Mouse (Mus musculus): ENCODE measurements around the gene Hecw2. TPM values are rescaled to one million over a fixed set of nuclear protein-coding genes. Genes with fewer than 3 reads are reported as not detected.

Hecw2 gene
- 7.9 and 9.2 TPM in 2 replicates for polyA plus RNA-seq (2014; fragmentation: Nextera tagmentation; extraction: Ambion mirVana)

GRCm38 (mm10) chr1:54194954-54195305 is at the start of gene Hecw2:
Hecw2 (minus strand) TSS chr1:54195168.
- Histone ChIP-seq H3K36me3 (replicated peaks; ENCODE audit: control insufficient read depth, insufficient read depth) (no peaks in the 10 kb centered on the region), H3K9ac (peak within 1 kb of the TSS; percentile 99), H3K9me3 (ENCODE audit: control insufficient read depth, low read length) (no peaks in the 10 kb centered on the region), H3K4me2 (replicated peaks) (peak within 1 kb of the TSS; percentile 65), H3K27ac (peak within 1 kb of the TSS; percentile 98), H3K4me3 (replicated peaks; ENCODE audit: low read length) (peak within 1 kb of the TSS; percentile 89), H3K4me1 (replicated peaks; ENCODE audit: control insufficient read depth, insufficient read depth, low read length) (peaks cover 16% of the 10 kb centered on the region; the same call in 1 of the 2 replicates), H3K27me3 (ENCODE audit: control insufficient read depth, insufficient read depth, low read length) (no peaks in the 10 kb centered on the region)
- ATAC-seq (ENCODE audit: low FRiP score) (peak; percentile 84), DNase-seq (ENCODE audit: low spot score) (peak; percentile 62)
- under 1% methylated on average over 38 of the region's 38 CpGs for WGBS

GRCm38 (mm10) chr1:54242722-54243121 is 47.8 kb upstream of the Hecw2 start:
- no peaks in the 10 kb centered on the region for H3K4me1 ChIP-seq (replicated peaks; ENCODE audit: control insufficient read depth, insufficient read depth, low read length)
- WGBS: 96% methylated on average over 4 of the region's 4 CpGs
- H3K4me3 ChIP-seq (replicated peaks; ENCODE audit: low read length): no peak overlapping the region
- no peak overlapping the region for H3K27ac ChIP-seq
- ATAC-seq (ENCODE audit: low FRiP score): no peak
- no peaks in the 10 kb centered on the region for H3K36me3 ChIP-seq (replicated peaks; ENCODE audit: control insufficient read depth, insufficient read depth)
- H3K4me2 ChIP-seq (replicated peaks): no peak overlapping the region
- H3K9me3 ChIP-seq (ENCODE audit: control insufficient read depth, low read length): no peaks in the 10 kb centered on the region
- no peak for DNase-seq (ENCODE audit: low spot score)
- no peak overlapping the region for H3K9ac ChIP-seq
- no peaks in the 10 kb centered on the region for H3K27me3 ChIP-seq (ENCODE audit: control insufficient read depth, insufficient read depth, low read length)

GRCm38 (mm10) chr1:54220273-54220672 is 25.3 kb upstream of the Hecw2 start:
- no peak overlapping the region for H3K4me3 ChIP-seq (replicated peaks; ENCODE audit: low read length)
- ATAC-seq (ENCODE audit: low FRiP score) (no peak), DNase-seq (ENCODE audit: low spot score) (no peak)
- no peaks in the 10 kb centered on the region for H3K36me3 ChIP-seq (replicated peaks; ENCODE audit: control insufficient read depth, insufficient read depth)
- 95% methylated on average over 3 of the region's 3 CpGs for WGBS
- no peaks in the 10 kb centered on the region for H3K4me1 ChIP-seq (replicated peaks; ENCODE audit: control insufficient read depth, insufficient read depth, low read length)
- no peaks in the 10 kb centered on the region for H3K27me3 ChIP-seq (ENCODE audit: control insufficient read depth, insufficient read depth, low read length)
- no peak overlapping the region for H3K27ac ChIP-seq
- no peak overlapping the region for H3K4me2 ChIP-seq (replicated peaks)
- H3K9ac ChIP-seq: no peak overlapping the region
- H3K9me3 ChIP-seq (ENCODE audit: control insufficient read depth, low read length): no peaks in the 10 kb centered on the region

DNA sequence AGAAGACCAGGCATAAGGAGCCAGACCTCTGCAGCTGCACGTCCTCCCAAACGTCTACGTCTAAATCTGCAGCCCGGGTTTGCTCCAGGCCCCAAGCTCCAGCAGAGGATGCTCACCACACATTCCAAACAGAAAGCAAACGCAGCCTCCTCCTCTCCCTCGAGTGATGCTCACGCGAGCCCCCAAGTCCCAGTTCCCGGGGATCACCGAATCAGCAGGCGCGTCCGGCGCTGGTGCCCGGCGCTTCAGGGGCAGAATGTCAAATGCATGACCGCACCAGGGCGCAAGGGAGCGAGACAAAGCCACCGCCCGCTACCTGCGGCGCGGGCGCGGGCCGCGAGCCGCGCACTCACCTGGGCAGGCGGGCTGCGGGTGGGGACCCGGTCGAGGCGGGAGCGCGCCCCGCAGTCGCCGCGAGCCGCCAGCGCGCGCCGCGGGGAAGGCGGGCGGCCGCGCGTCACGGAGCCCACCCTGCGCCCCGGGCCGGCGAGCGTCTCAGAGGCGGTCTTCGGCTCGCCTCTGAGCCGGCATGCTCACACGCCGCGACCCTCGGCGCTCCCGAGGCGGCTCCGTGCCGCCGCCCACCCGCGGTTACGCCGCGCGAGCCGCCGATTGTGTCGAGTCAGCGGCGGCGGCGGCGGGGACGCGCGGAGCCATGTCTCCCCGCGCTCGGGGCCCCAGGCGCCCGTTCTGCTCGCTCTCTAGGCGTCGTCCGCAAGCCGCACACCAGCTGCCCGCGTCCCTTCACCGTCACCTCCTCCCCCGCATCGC is 600 bp downstream of the Hecw2 start:
- peak overlapping the region; percentile 99 for H3K9ac ChIP-seq
- no peaks in the 10 kb centered on the region for H3K36me3 ChIP-seq (replicated peaks; ENCODE audit: control insufficient read depth, insufficient read depth)
- H3K27ac ChIP-seq: peak overlapping the region; percentile 98
- no peaks in the 10 kb centered on the region for H3K27me3 ChIP-seq (ENCODE audit: control insufficient read depth, insufficient read depth, low read length)
- peaks cover 16% of the 10 kb centered on the region; the same call in 1 of the 2 replicates for H3K4me1 ChIP-seq (replicated peaks; ENCODE audit: control insufficient read depth, insufficient read depth, low read length)
- peak; percentile 69 for DNase-seq (ENCODE audit: low spot score)
- WGBS: under 1% methylated on average over 83 of the region's 104 CpGs
- H3K4me2 ChIP-seq (replicated peaks): peak overlapping the region; percentile 65
- no peaks in the 10 kb centered on the region for H3K9me3 ChIP-seq (ENCODE audit: control insufficient read depth, low read length)
- peak overlapping the region; percentile 89 for H3K4me3 ChIP-seq (replicated peaks; ENCODE audit: low read length)
- ATAC-seq (ENCODE audit: low FRiP score): peak; percentile 87

GRCm38 (mm10) chr1:54193191-54193770 is 1.7 kb downstream of the Hecw2 start:
- H3K27ac ChIP-seq: no peak overlapping the region
- 28% methylated on average over 7 of the region's 7 CpGs for WGBS
- H3K4me1 ChIP-seq (replicated peaks; ENCODE audit: control insufficient read depth, insufficient read depth, low read length): peaks cover 16% of the 10 kb centered on the region; the same call in 1 of the 2 replicates
- H3K9ac ChIP-seq: no peak overlapping the region
- H3K36me3 ChIP-seq (replicated peaks; ENCODE audit: control insufficient read depth, insufficient read depth): no peaks in the 10 kb centered on the region
- DNase-seq (ENCODE audit: low spot score) (no peak), ATAC-seq (ENCODE audit: low FRiP score) (no peak)
- peak overlapping the region; percentile 65 for H3K4me2 ChIP-seq (replicated peaks)
- H3K27me3 ChIP-seq (ENCODE audit: control insufficient read depth, insufficient read depth, low read length): no peaks in the 10 kb centered on the region
- H3K9me3 ChIP-seq (ENCODE audit: control insufficient read depth, low read length): no peaks in the 10 kb centered on the region
- peak overlapping the region; percentile 89 for H3K4me3 ChIP-seq (replicated peaks; ENCODE audit: low read length)

DNA sequence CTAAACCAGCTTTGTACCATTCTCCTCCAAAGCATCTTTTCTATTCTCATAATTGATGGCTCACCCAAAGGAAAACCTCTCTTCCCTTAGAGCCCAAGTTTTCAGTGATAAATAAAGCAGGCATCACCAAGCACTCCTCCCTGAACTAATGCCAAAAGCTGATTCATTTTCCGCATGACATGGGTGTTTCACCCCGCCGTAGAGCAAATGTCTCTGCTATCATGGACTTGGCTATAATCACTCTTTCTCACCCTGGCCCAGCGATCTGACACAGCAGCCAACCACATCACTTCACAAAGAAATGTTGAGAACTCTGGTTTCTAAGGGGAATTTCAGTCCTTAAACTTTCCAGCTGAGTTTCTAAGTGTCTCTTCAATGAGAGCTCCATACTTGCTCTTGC is 7.4 kb downstream of the Hecw2 start:
- H3K4me1 ChIP-seq (replicated peaks; ENCODE audit: control insufficient read depth, insufficient read depth, low read length): 0 out of 2 replicates have a peak, but pooled peaks cover 7% of the 10 kb centered on the region
- WGBS: 87% methylated on average over 4 of the region's 4 CpGs
- H3K27me3 ChIP-seq (ENCODE audit: control insufficient read depth, insufficient read depth, low read length): no peaks in the 10 kb centered on the region
- no peak for DNase-seq (ENCODE audit: low spot score)
- H3K9ac ChIP-seq: no peak overlapping the region
- no peak overlapping the region for H3K27ac ChIP-seq
- H3K9me3 ChIP-seq (ENCODE audit: control insufficient read depth, low read length): no peaks in the 10 kb centered on the region
- no peak for ATAC-seq (ENCODE audit: low FRiP score)
- no peak overlapping the region for H3K4me3 ChIP-seq (replicated peaks; ENCODE audit: low read length)
- H3K4me2 ChIP-seq (replicated peaks): no peak overlapping the region
- no peaks in the 10 kb centered on the region for H3K36me3 ChIP-seq (replicated peaks; ENCODE audit: control insufficient read depth, insufficient read depth)

- no peak overlapping the region for H3K27ac ChIP-seq
- H3K4me1 ChIP-seq (replicated peaks; ENCODE audit: control insufficient read depth, insufficient read depth, low read length): no peaks in the 10 kb centered on the region
- no peak overlapping the region for H3K4me3 ChIP-seq (replicated peaks; ENCODE audit: low read length)
- H3K27me3 ChIP-seq (ENCODE audit: control insufficient read depth, insufficient read depth, low read length): no peaks in the 10 kb centered on the region
- no peaks in the 10 kb centered on the region for H3K36me3 ChIP-seq (replicated peaks; ENCODE audit: control insufficient read depth, insufficient read depth)
- H3K9ac ChIP-seq: no peak overlapping the region
- no peak for DNase-seq (ENCODE audit: low spot score)
- ATAC-seq (ENCODE audit: low FRiP score): no peak
- H3K4me2 ChIP-seq (replicated peaks): no peak overlapping the region
- H3K9me3 ChIP-seq (ENCODE audit: control insufficient read depth, low read length): no peaks in the 10 kb centered on the region
- 58% methylated on average over 3 of the region's 3 CpGs for WGBS
Measured at GRCm38 (mm10) chr1:54186347-54186746, 8.6 kb downstream of the Hecw2 start.

GRCm38 (mm10) chr1:54180663-54181062 is 14.3 kb downstream of the Hecw2 start:
- Histone ChIP-seq H3K4me3 (replicated peaks; ENCODE audit: low read length) (no peak overlapping the region), H3K4me1 (replicated peaks; ENCODE audit: control insufficient read depth, insufficient read depth, low read length) (no peaks in the 10 kb centered on the region), H3K27ac (no peak overlapping the region), H3K27me3 (ENCODE audit: control insufficient read depth, insufficient read depth, low read length) (no peaks in the 10 kb centered on the region), H3K36me3 (replicated peaks; ENCODE audit: control insufficient read depth, insufficient read depth) (no peaks in the 10 kb centered on the region), H3K4me2 (replicated peaks) (no peak overlapping the region), H3K9me3 (ENCODE audit: control insufficient read depth, low read length) (no peaks in the 10 kb centered on the region), H3K9ac (no peak overlapping the region)
- DNase-seq (ENCODE audit: low spot score) (no peak), ATAC-seq (ENCODE audit: low FRiP score) (no peak)
- WGBS: 67% methylated on average over 1 of the region's 2 CpGs

DNA sequence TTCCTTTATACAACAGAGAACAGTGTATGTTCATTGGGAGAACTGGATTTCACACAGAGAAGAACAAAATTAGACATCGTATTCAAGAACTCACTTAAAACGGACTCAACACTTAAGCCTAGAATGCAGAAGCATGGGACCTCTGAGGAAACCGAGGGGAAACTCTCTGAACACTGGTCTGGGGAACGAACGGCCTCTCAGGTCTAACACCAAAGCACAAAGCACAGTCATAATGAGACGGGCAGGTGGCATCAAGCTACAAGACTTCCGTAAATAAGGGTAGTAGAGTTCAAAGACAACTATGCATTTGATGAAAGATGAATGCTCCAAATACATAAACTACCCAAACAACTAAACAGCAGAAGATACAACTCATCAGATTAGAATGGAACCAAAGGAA is 15.8 kb downstream of the Hecw2 start:
- Histone ChIP-seq H3K9ac (no peak overlapping the region), H3K4me2 (replicated peaks) (no peak overlapping the region), H3K27ac (no peak overlapping the region), H3K27me3 (ENCODE audit: control insufficient read depth, insufficient read depth, low read length) (no peaks in the 10 kb centered on the region), H3K4me3 (replicated peaks; ENCODE audit: low read length) (no peak overlapping the region), H3K36me3 (replicated peaks; ENCODE audit: control insufficient read depth, insufficient read depth) (no peaks in the 10 kb centered on the region), H3K4me1 (replicated peaks; ENCODE audit: control insufficient read depth, insufficient read depth, low read length) (no peaks in the 10 kb centered on the region), H3K9me3 (ENCODE audit: control insufficient read depth, low read length) (no peaks in the 10 kb centered on the region)
- ATAC-seq (ENCODE audit: low FRiP score): no peak
- DNase-seq (ENCODE audit: low spot score): no peak
- WGBS: 91% methylated on average over 7 of the region's 7 CpGs

All from hindbrain, embryonic 14.5 days (tissue).